Mouse (Mus musculus) midbrain, embryonic 11.5 days (tissue): Measurements from ENCODE around the gene Rtp2. TPM values are rescaled to one million over a fixed set of nuclear protein-coding genes. Genes with fewer than 3 reads are reported as not detected.

Experiments
- ATAC-seq: fragments of 200-750 bp; cut with Nextera tagmentation; 2 replicates; pipeline ENCODE4 v1.8.0; 2017; ENCODE audit warnings: moderate TSS enrichment, moderate library complexity; ENCODE audit not compliant: low FRiP score
- DNase-seq: peaks from one replicate; pipeline ENCODE4 v3.0.0; 2015; ENCODE audit warnings: low spot score; ENCODE audit errors: missing footprints
- H3K27ac ChIP-seq: fragments of 300-500 bp; sonication (generic); 2 replicates; pipeline ENCODE4 v1.5.1; 2014; ENCODE audit warnings: low read depth, low read length
- H3K27me3 ChIP-seq: fragments of 300-500 bp; sonication (generic); 2 replicates; pipeline ENCODE4 v1.6.1; 2014; ENCODE audit warnings: mild to moderate bottlenecking, low read length, moderate library complexity, mixed read lengths; ENCODE audit not compliant: control insufficient read depth, insufficient read depth
- H3K36me3 ChIP-seq: fragments of 300-500 bp; sonication (generic); 2 replicates; pipeline ENCODE4 v1.6.1; 2014; ENCODE audit warnings: mild to moderate bottlenecking, low read length, moderate library complexity, mixed read lengths; ENCODE audit not compliant: control insufficient read depth, insufficient read depth
- H3K4me1 ChIP-seq: fragments of 300-500 bp; sonication (generic); 2 replicates; pipeline ENCODE4 v1.6.1; 2014; ENCODE audit warnings: low read length; ENCODE audit not compliant: control insufficient read depth, insufficient read depth
- H3K4me2 ChIP-seq: fragments of 300-500 bp; sonication (generic); 2 replicates; pipeline ENCODE4 v1.6.1; 2014; ENCODE audit warnings: mild to moderate bottlenecking, moderate library complexity
- H3K4me3 ChIP-seq: fragments of 300-500 bp; sonication (generic); 2 replicates; pipeline ENCODE4 v1.5.1; 2014; ENCODE audit warnings: low read depth, low read length
- H3K9ac ChIP-seq: fragments of 300-500 bp; sonication (generic); 2 replicates; pipeline ENCODE4 v1.6.1; 2014; ENCODE audit warnings: low read length
- H3K9me3 ChIP-seq: fragments of 300-500 bp; sonication (generic); 2 replicates; pipeline ENCODE4 v1.6.1; 2016; ENCODE audit warnings: low read length; ENCODE audit not compliant: control insufficient read depth
- WGBS: fragments of 180-500 bp; shearing (Covaris S2); extraction: QIAGEN DNeasy Blood & Tissue Kit; methylation state at CpG from one replicate; pipeline ENCODE4 v1.1.7; 2014; 5-methylcytosine and 5-hydroxymethylcytosine counted together
- polyA plus RNA-seq: library from polyadenylated mRNA; unstranded; fragments of >200 nt; fragmentation: Nextera tagmentation; extraction: Ambion mirVana; gene quantifications from 2 replicates; pipeline ENCODE4 v1.2.1, GENCODE M21; 2014

Gene Rtp2
- polyA plus RNA-seq, 1 experiment from 2014 or later = not detected

GRCm38 (mm10) chr16:23953959-23954260 is 21.7 kb upstream of the Rtp2 start:
- Histone ChIP-seq H3K9me3 (no peaks in the 10 kb centered on the region), H3K27ac (no peak overlapping the region), H3K36me3 (no peaks in the 10 kb centered on the region), H3K4me1 (no peaks in the 10 kb centered on the region), H3K27me3 (no peaks in the 10 kb centered on the region), H3K9ac (no peak overlapping the region), H3K4me3 (no peak overlapping the region), H3K4me2 (no peak overlapping the region)
- peak; percentile 59 for ATAC-seq
- no peak for DNase-seq
- WGBS = 4% methylated on average over 1 of the region's 1 CpGs

GRCm38 (mm10) chr16:23953189-23953958 is 21.2 kb upstream of the Rtp2 start:
- Histone ChIP-seq H3K9me3 (no peaks in the 10 kb centered on the region), H3K4me2 (no peak overlapping the region), H3K9ac (no peak overlapping the region), H3K36me3 (no peaks in the 10 kb centered on the region), H3K27ac (no peak overlapping the region), H3K4me3 (no peak overlapping the region), H3K4me1 (no peaks in the 10 kb centered on the region), H3K27me3 (no peaks in the 10 kb centered on the region)
- peak; percentile 96 for DNase-seq
- 56% methylated on average over 11 of the region's 11 CpGs for WGBS
- ATAC-seq = peak; percentile 50; the same call in 1 of the 2 replicates

- no peaks in the 10 kb centered on the region for H3K27me3 ChIP-seq
- H3K27ac ChIP-seq = no peak overlapping the region
- no peak overlapping the region for H3K4me3 ChIP-seq
- peak; percentile 38; the same call in 1 of the 2 replicates for ATAC-seq
- H3K4me2 ChIP-seq = no peak overlapping the region
- H3K9me3 ChIP-seq = no peaks in the 10 kb centered on the region
- no peaks in the 10 kb centered on the region for H3K36me3 ChIP-seq
- H3K4me1 ChIP-seq = no peaks in the 10 kb centered on the region
- DNase-seq = no peak
- H3K9ac ChIP-seq = no peak overlapping the region
- WGBS = 72% methylated on average over 4 of the region's 4 CpGs
Measured at GRCm38 (mm10) chr16:23952101-23952727, 20.0 kb upstream of the Rtp2 start.

- Histone ChIP-seq H3K27ac (no peak overlapping the region), H3K4me1 (no peaks in the 10 kb centered on the region), H3K9ac (no peak overlapping the region), H3K9me3 (no peaks in the 10 kb centered on the region), H3K4me3 (no peak overlapping the region), H3K27me3 (no peaks in the 10 kb centered on the region), H3K36me3 (no peaks in the 10 kb centered on the region), H3K4me2 (no peak overlapping the region)
- no peak for ATAC-seq
- no peak for DNase-seq
- 92% methylated on average over 6 of the region's 6 CpGs for WGBS
Measured at GRCm38 (mm10) chr16:23947654-23948053, 15.5 kb upstream of the Rtp2 start.

- Histone ChIP-seq H3K27ac (no peak overlapping the region), H3K9me3 (no peaks in the 10 kb centered on the region), H3K4me2 (no peak overlapping the region), H3K36me3 (no peaks in the 10 kb centered on the region), H3K9ac (no peak overlapping the region), H3K4me3 (no peak overlapping the region), H3K27me3 (no peaks in the 10 kb centered on the region), H3K4me1 (no peaks in the 10 kb centered on the region)
- ATAC-seq (no peak), DNase-seq (no peak)
- 78% methylated on average over 3 of the region's 3 CpGs for WGBS
Measured at GRCm38 (mm10) chr16:23944801-23945200, 12.6 kb upstream of the Rtp2 start.

GRCm38 (mm10) chr16:23934397-23934796 is 2.2 kb upstream of the Rtp2 start:
- Histone ChIP-seq H3K9ac (no peak overlapping the region), H3K36me3 (no peaks in the 10 kb centered on the region), H3K9me3 (no peaks in the 10 kb centered on the region), H3K4me1 (no peaks in the 10 kb centered on the region), H3K27ac (no peak overlapping the region), H3K27me3 (no peaks in the 10 kb centered on the region), H3K4me2 (no peak overlapping the region), H3K4me3 (no peak overlapping the region)
- WGBS = 73% methylated on average over 2 of the region's 2 CpGs
- DNase-seq = no peak
- no peak for ATAC-seq

GRCm38 (mm10) chr16:23931275-23931674 is 919 bp downstream of the Rtp2 start:
- DNase-seq (no peak), ATAC-seq (no peak)
- Histone ChIP-seq H3K36me3 (no peaks in the 10 kb centered on the region), H3K4me3 (no peak overlapping the region), H3K9me3 (no peaks in the 10 kb centered on the region), H3K27ac (no peak overlapping the region), H3K4me2 (no peak overlapping the region), H3K27me3 (no peaks in the 10 kb centered on the region), H3K4me1 (no peaks in the 10 kb centered on the region), H3K9ac (no peak overlapping the region)
- 88% methylated on average over 18 of the region's 18 CpGs for WGBS

- no peak overlapping the region for H3K4me3 ChIP-seq
- H3K27me3 ChIP-seq = no peaks in the 10 kb centered on the region
- WGBS = 83% methylated on average over 3 of the region's 3 CpGs
- H3K36me3 ChIP-seq = no peaks in the 10 kb centered on the region
- H3K4me1 ChIP-seq = no peaks in the 10 kb centered on the region
- H3K4me2 ChIP-seq = no peak overlapping the region
- H3K27ac ChIP-seq = no peak overlapping the region
- H3K9ac ChIP-seq = no peak overlapping the region
- ATAC-seq (no peak), DNase-seq (no peak)
- H3K9me3 ChIP-seq = no peaks in the 10 kb centered on the region
Measured at GRCm38 (mm10) chr16:23930426-23931073, 1.6 kb downstream of the Rtp2 start.
